Mouse (Mus musculus): ENCODE results near the gene Vinac1.

GRCm38 (mm10) chr2:129061456-129062059 is 13.6 kb upstream of the Vinac1 start:
- TF ChIP-seq POLR2A (IDR thresholded peaks at IDR 0.05; ENCODE audit: low read depth, low read length) (no peak), CTCF (IDR thresholded peaks at IDR 0.05; ENCODE audit: borderline replicate concordance, insufficient read depth, low read length) (no peak)
